Mouse (Mus musculus) intestine, postnatal 0 days (tissue): ENCODE results near the gene Epm2aip1. TPM values are rescaled to one million over a fixed set of nuclear protein-coding genes. Genes with fewer than 3 reads are reported as not detected.

Experiments used
- ATAC-seq: fragments of 200-750 bp; cut with Nextera tagmentation; 2 replicates; pipeline ENCODE4 v1.8.0; 2017; ENCODE audit warnings: mild to moderate bottlenecking, moderate TSS enrichment, moderate library complexity
- H3K27ac ChIP-seq: fragments of 300-500 bp; sonication (generic); 2 replicates; pipeline ENCODE4 v1.5.1; 2014; ENCODE audit warnings: mild to moderate bottlenecking, low read depth, low read length, moderate library complexity
- H3K27me3 ChIP-seq: fragments of 300-500 bp; sonication (generic); replicated peaks from 2 replicates; pipeline ENCODE4 v1.6.1; 2014; ENCODE audit warnings: low read length, mixed read lengths; ENCODE audit not compliant: control insufficient read depth, insufficient read depth
- H3K36me3 ChIP-seq: fragments of 300-500 bp; sonication (generic); 2 replicates; pipeline ENCODE4 v1.6.1; 2014; ENCODE audit warnings: mild to moderate bottlenecking, moderate library complexity; ENCODE audit not compliant: control insufficient read depth, insufficient read depth
- H3K4me1 ChIP-seq: fragments of 300-500 bp; sonication (generic); replicated peaks from 2 replicates; pipeline ENCODE4 v1.6.1; 2014; ENCODE audit warnings: antibody characterized with exemption, low read length, mixed read lengths; ENCODE audit not compliant: control insufficient read depth, insufficient read depth
- H3K4me2 ChIP-seq: fragments of 300-500 bp; sonication (generic); replicated peaks from 2 replicates; pipeline ENCODE4 v1.6.1; 2014; ENCODE audit warnings: low read depth, mild to moderate bottlenecking, moderate library complexity
- H3K4me3 ChIP-seq: fragments of 300-500 bp; sonication (generic); 2 replicates; pipeline ENCODE4 v1.5.1; 2014; ENCODE audit warnings: low read depth, low read length
- H3K9ac ChIP-seq: fragments of 300-500 bp; sonication (generic); 2 replicates; pipeline ENCODE4 v1.6.1; 2014; ENCODE audit warnings: mild to moderate bottlenecking, low read depth, low read length
- H3K9me3 ChIP-seq: fragments of 300-500 bp; sonication (generic); 2 replicates; pipeline ENCODE4 v1.6.1; 2016; ENCODE audit warnings: mixed run types; ENCODE audit not compliant: control insufficient read depth
- CTCF ChIP-seq: sonication (generic); IDR thresholded peaks from 2 replicates; pipeline ENCODE4 v1.5.1; 2016; ENCODE audit warnings: low read depth, mild to moderate bottlenecking, control low read depth, antibody characterized with exemption, moderate library complexity
- WGBS: fragments of 180-500 bp; shearing (Covaris S2); extraction: QIAGEN DNeasy Blood & Tissue Kit; methylation state at CpG from one replicate; pipeline ENCODE4 v1.1.7; 2014; 5-methylcytosine and 5-hydroxymethylcytosine counted together
- polyA plus RNA-seq: library from polyadenylated mRNA; unstranded; fragments of >200 nt; fragmentation: Nextera tagmentation; extraction: Ambion mirVana; gene quantifications from 2 replicates; pipeline ENCODE4 v1.2.1, GENCODE M21; 2015

Gene Epm2aip1
- polyA plus RNA-seq, 1 experiment from 2014 or later: 8.0 TPM

DNA sequence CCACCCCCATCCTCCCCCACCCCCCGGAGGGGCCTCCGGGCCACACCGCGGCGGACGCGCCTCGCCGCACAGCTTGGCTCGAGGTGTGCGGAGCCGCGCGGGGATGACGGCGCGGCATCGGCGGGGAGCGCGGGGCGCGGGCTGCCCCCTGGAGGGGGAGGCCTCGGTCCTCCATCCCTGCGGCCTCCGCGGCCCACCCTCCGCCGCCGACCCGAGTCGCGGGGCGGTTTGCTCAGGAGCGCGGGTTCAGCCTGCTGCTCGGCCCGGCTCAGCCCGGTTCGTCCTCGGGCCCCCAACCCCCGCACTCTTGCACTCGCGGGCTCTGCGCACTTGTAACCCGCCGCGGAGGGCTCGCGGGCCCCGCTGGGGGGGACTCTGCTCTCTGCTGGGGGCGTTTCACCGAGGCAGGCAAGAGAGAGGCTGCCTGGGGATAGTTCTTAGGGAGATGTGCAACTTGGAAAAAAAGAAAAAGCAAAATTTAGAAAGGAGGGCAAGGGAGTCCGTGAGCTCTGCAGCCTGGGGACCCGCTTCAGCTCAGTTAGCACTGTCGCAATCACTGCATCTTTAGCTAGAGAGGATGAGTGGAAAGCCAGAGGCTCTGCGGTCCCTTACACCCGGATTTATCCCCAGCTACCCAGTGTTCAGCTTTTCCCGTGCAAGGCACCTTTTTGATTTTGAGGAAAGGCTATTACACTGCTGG is 40.9 kb downstream of the Epm2aip1 start:
- under 1% methylated on average over 42 of the region's 59 CpGs for WGBS
- ATAC-seq: no peak

DNA sequence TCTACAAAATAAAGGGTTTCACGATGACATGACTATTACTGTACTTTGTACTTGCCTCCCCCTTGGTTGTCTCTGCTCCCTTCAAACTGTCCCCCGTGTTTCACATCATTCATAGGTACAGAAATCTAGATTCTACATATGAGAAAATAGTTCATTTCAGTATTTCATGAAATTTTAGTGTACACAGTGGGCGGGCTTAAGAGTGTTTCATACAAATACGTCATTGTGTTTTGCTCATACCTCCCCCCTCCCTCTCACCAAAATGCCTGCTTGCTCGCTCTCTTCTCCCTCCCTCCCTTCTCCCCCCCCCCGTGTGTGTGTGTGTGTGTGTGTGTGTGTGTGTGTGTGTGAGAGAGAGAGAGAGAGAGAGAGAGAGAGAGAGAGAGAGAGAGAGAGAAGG is 41.6 kb downstream of the Epm2aip1 start:
- peaks cover 12% of the 10 kb centered on the region for H3K4me1 ChIP-seq
- WGBS: 23% methylated on average over 5 of the region's 6 CpGs
- ATAC-seq: no peak
- H3K4me2 ChIP-seq: no peak overlapping the region
- no peak for TF ChIP-seq CTCF
- no peak overlapping the region for H3K4me3 ChIP-seq
- no peaks in the 10 kb centered on the region for H3K9me3 ChIP-seq
- no peaks in the 10 kb centered on the region for H3K36me3 ChIP-seq
- H3K27me3 ChIP-seq: peaks cover 56% of the 10 kb centered on the region
- no peak overlapping the region for H3K9ac ChIP-seq
- H3K27ac ChIP-seq: no peak overlapping the region

More for the DNA sequence above, 40.9 kb downstream of the Epm2aip1 start:
- peaks cover 12% of the 10 kb centered on the region for H3K4me1 ChIP-seq
- no peak for TF ChIP-seq CTCF
- H3K9ac ChIP-seq: no peak overlapping the region
- H3K4me2 ChIP-seq: peak overlapping the region; percentile 73
- H3K27me3 ChIP-seq: peaks cover 56% of the 10 kb centered on the region
- H3K36me3 ChIP-seq: no peaks in the 10 kb centered on the region
- H3K9me3 ChIP-seq: no peaks in the 10 kb centered on the region
- peak overlapping the region; percentile 44 for H3K4me3 ChIP-seq
- no peak overlapping the region for H3K27ac ChIP-seq

DNA sequence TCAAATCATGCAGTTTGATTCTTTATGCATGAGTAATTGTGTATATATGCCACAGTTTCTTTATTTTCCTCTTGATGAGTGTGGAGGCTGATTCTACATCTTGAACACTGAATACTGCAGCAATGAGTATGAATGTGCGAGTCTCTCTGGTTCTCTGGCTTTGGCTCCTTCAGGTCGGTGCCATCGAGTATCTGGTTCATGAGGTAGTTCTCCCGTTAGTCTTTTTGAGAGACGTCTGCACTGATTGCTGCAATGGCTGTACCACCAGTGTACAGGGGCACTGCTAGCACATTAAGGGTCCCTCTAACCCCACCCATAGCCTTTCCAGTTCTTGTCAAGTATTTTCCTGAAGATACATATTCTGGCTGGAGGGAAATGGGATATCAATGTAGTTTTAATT is 42.1 kb downstream of the Epm2aip1 start:
- WGBS: 32% methylated on average over 5 of the region's 5 CpGs

DNA sequence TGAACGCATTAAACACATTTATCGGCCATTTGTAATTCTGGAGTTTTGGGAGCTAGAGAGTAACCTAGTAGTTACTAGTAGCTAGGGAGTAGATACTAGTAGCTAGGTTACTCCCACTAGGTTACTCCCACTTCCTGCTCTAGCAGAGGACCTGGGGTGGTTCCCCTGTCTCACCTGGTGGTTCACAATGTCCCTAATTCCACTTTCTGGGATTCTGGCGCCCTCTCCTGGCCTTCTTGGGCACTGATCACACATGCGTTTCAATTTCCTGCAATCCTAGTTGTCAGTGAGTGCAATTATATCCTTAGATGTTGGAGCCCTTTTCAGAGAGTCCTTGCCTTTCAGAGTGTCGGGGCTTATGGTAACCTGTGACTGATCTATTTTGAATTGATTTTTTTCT is 42.5 kb downstream of the Epm2aip1 start:
- Histone ChIP-seq H3K4me3 (no peak overlapping the region), H3K9ac (no peak overlapping the region), H3K4me2 (no peak overlapping the region), H3K9me3 (no peaks in the 10 kb centered on the region), H3K27ac (no peak overlapping the region), H3K27me3 (peaks cover 53% of the 10 kb centered on the region), H3K4me1 (peaks cover 12% of the 10 kb centered on the region), H3K36me3 (no peaks in the 10 kb centered on the region)
- 37% methylated on average over 5 of the region's 5 CpGs for WGBS
- peak; percentile 84 for TF ChIP-seq CTCF
- ATAC-seq: peak; percentile 38; the same call in 1 of the 2 replicates

More for the DNA sequence above, 42.1 kb downstream of the Epm2aip1 start:
- H3K9ac ChIP-seq: no peak overlapping the region
- H3K4me2 ChIP-seq: no peak overlapping the region
- H3K27me3 ChIP-seq: peaks cover 56% of the 10 kb centered on the region
- no peaks in the 10 kb centered on the region for H3K9me3 ChIP-seq
- peaks cover 12% of the 10 kb centered on the region for H3K4me1 ChIP-seq
- no peak for TF ChIP-seq CTCF
- no peak for ATAC-seq
- H3K4me3 ChIP-seq: no peak overlapping the region
- no peaks in the 10 kb centered on the region for H3K36me3 ChIP-seq
- H3K27ac ChIP-seq: no peak overlapping the region

DNA sequence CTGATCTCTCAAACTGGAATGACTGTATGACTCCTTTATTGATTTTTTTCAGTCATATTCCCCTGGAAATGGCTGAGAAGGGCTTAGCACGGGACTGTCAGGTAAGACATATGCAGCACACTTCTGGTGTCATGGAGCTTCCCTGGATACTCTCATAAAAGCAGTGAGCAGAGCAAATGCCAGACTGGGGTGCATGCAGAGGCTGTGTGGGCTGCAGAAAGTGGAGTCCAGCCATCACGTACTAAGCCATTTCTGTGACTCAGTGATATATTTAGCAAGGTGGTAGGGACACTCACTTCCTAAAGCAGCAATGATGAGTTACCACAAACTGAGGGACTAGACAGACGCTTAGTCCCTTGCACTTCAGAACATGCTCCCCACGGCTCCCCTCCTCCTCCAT is 49.2 kb downstream of the Epm2aip1 start:
- Histone ChIP-seq H3K4me2 (no peak overlapping the region), H3K27ac (no peak overlapping the region), H3K4me3 (no peak overlapping the region), H3K4me1 (no peaks in the 10 kb centered on the region), H3K36me3 (no peaks in the 10 kb centered on the region), H3K9me3 (no peaks in the 10 kb centered on the region), H3K27me3 (0 out of 2 replicates have a peak, but pooled peaks cover 4% of the 10 kb centered on the region), H3K9ac (no peak overlapping the region)
- ATAC-seq: no peak
- TF ChIP-seq CTCF: no peak
- WGBS: 74% methylated on average over 4 of the region's 4 CpGs

DNA sequence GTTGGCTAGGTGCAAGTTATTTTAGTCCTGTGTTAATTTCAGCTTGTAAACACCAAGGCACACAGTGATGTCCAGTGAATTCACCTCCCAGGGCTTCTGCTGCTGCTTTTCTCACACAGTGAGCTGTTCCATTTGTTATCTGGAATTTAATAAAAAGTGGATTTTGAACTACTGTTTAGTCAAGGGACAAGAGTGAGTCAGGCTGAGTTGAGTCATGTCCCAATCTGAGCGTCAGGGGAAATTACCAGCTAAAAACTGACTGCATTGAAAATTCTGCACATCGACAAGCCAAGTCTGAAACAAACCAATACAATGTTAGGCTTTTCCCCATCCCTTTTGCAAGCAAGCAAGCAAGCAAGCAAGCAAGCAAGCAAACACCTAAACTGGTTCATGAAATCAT is 53.2 kb downstream of the Epm2aip1 start:
- ATAC-seq: no peak
- WGBS: 68% methylated on average over 2 of the region's 2 CpGs
- H3K4me1 ChIP-seq: no peaks in the 10 kb centered on the region
- H3K27me3 ChIP-seq: 0 out of 2 replicates have a peak, but pooled peaks cover 1% of the 10 kb centered on the region
- H3K27ac ChIP-seq: no peak overlapping the region
- H3K4me3 ChIP-seq: no peak overlapping the region
- no peak overlapping the region for H3K4me2 ChIP-seq
- H3K9ac ChIP-seq: no peak overlapping the region
- no peak for TF ChIP-seq CTCF
- H3K36me3 ChIP-seq: no peaks in the 10 kb centered on the region
- no peaks in the 10 kb centered on the region for H3K9me3 ChIP-seq

Other genes with a start within 250 kb of the Epm2aip1 start
- 2.7 and 3.8 TPM in 2 replicates for gene Ccrl2, start 214.4 kb upstream of the Epm2aip1 start, polyA plus RNA-seq
- gene Lrrfip2, start 154.3 kb upstream of the Epm2aip1 start, polyA plus RNA-seq: 45.1 and 46.1 TPM in 2 replicates
- 11.7 and 12.3 TPM in 2 replicates for gene Mlh1, start 138 bp upstream of the Epm2aip1 start, polyA plus RNA-seq
- 0.39 and 0.46 TPM in 2 replicates for gene Trank1, start 39.8 kb downstream of the Epm2aip1 start, polyA plus RNA-seq
- 1.1 and 1.4 TPM in 2 replicates for gene Dclk3, start 167.2 kb downstream of the Epm2aip1 start, polyA plus RNA-seq